In the genomic region with DNA sequence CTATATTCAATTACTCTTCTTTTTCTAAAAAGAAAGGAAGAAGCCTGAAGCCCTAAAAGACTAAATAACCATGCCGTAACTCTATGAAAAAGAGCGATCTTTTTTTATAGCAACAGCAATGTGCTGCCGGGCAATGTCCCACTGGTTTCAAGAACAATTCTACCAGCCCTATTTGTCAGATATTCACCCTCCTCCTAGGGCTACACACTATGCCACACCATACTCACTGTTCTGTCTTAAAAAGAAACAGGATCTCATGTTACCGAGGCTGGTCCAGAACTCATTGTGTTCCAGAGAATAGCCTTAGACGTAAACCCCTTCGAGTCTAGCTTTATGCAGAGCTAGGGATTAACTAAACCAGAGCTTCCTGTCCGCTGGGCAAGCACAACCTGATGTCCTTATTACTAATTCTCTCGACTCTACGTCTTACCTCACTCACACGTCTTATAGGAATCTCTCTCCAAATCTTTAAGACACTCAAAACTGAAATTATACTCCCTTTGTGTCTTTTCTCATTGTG, we compare ENCODE assay signal across 8 mouse cellular contexts. TPM values are rescaled to one million over a fixed set of nuclear protein-coding genes. Genes with fewer than 3 reads are reported as not detected.
A peak's percentile ranks its signal among the peaks of the same experiment; 100 is the strongest.
DNase-seq lines count a peak whose midpoint lies in the region; ATAC-seq and TF ChIP-seq lines count a peak whose summit lies in the region.

No protein-coding gene starts in this region.

- peak overlapping the region; percentile 77 for H3K4me3 ChIP-seq in heart, embryonic 12.5 days
- H3K4me3 ChIP-seq in MEL (ENCODE audit: control insufficient read depth in 1 of 2, insufficient read depth in 1 of 2, low read depth in 2 of 2, low read length in 2 of 2), result peak overlapping the region; percentile 72 to 97
- H3K4me3 ChIP-seq in forebrain, embryonic 15.5 days, result peak overlapping the region; percentile 81
- peak overlapping the region; percentile 95 for H3K4me3 ChIP-seq in megakaryocyte, embryonic 14.5 days (replicated peaks)

- no peak for TF ChIP-seq RAD21 in MEL (IDR thresholded peaks at IDR 0.05; ENCODE audit: low read depth, low read length)

- H3K4me2 ChIP-seq in heart, embryonic 12.5 days, result peak overlapping the region; percentile 74
- peak overlapping the region; percentile 68 for H3K4me2 ChIP-seq in forebrain, embryonic 15.5 days (replicated peaks)

- H3K9ac ChIP-seq in heart, embryonic 12.5 days, result peak overlapping the region; percentile 88
- peak overlapping the region; percentile 99 for H3K9ac ChIP-seq in MEL (ENCODE audit: control insufficient read depth, low read depth, low read length, poor library complexity, severe bottlenecking)
- peak overlapping the region; percentile 72 for H3K9ac ChIP-seq in forebrain, embryonic 15.5 days (replicated peaks)

- peak overlapping the region; percentile 91 for H3K27ac ChIP-seq in heart, embryonic 12.5 days (ENCODE audit: poor library complexity, severe bottlenecking)
- peak overlapping the region; percentile 89 for H3K27ac ChIP-seq in MEL (ENCODE audit: control insufficient read depth, low read depth, low read length)
- peak overlapping the region; percentile 90 for H3K27ac ChIP-seq in forebrain, embryonic 15.5 days (replicated peaks)

- TF ChIP-seq POLR2A in MEL (IDR thresholded peaks at IDR 0.05; ENCODE audit: control insufficient read depth in 1 of 2, insufficient read depth in 1 of 2, low read depth in 1 of 2, low read length in 2 of 2, poor library complexity in 1 of 2), result no peak

- no peaks in the 10 kb centered on the region for H3K27me3 ChIP-seq in heart, embryonic 12.5 days (replicated peaks)
- no peaks in the 10 kb centered on the region for H3K27me3 ChIP-seq in MEL (ENCODE audit: control insufficient read depth in 1 of 2, insufficient read depth in 2 of 2, low read length in 2 of 2)
- H3K27me3 ChIP-seq in forebrain, embryonic 15.5 days, result no peaks in the 10 kb centered on the region
- H3K27me3 ChIP-seq in megakaryocyte, embryonic 14.5 days (replicated peaks), result no peaks in the 10 kb centered on the region

- DNase-seq in heart, postnatal 36 days, result no peak
- peak; percentile 70 for DNase-seq in MEL (ENCODE audit: low read depth, low spot score)
- DNase-seq in T-cell, adult 2 months (ENCODE audit: low spot score), result no peak
- no peak for DNase-seq in right cerebral cortex, postnatal 36 days (ENCODE audit: low spot score in 2 of 2)

- H3K4me1 ChIP-seq in heart, embryonic 12.5 days (replicated peaks), result peaks cover 16% of the 10 kb centered on the region
- peaks cover 8 to 14% of the 10 kb centered on the region in 2 experiments for H3K4me1 ChIP-seq in MEL (ENCODE audit: control insufficient read depth in 1 of 2, insufficient read depth in 2 of 2, low read length in 2 of 2)
- H3K4me1 ChIP-seq in forebrain, embryonic 15.5 days, result peaks cover 14% of the 10 kb centered on the region
- peaks cover 14% of the 10 kb centered on the region; the same call in 1 of the 2 replicates for H3K4me1 ChIP-seq in megakaryocyte, embryonic 14.5 days

- no peak for TF ChIP-seq CTCF in MEL (IDR thresholded peaks at IDR 0.05 in 2 of 3, conservative IDR thresholded peaks at IDR 0.05 in 1 of 3; ENCODE audit: control insufficient read depth in 1 of 3, insufficient read depth in 1 of 3, low read depth in 2 of 3, low read length in 3 of 3, poor library complexity in 1 of 3, severe bottlenecking in 1 of 3)

- H3K9me3 ChIP-seq in heart, embryonic 12.5 days (replicated peaks), result peaks cover 9% of the 10 kb centered on the region
- no peaks in the 10 kb centered on the region for H3K9me3 ChIP-seq in MEL (replicated peaks; ENCODE audit: insufficient read depth, low read length)
- H3K9me3 ChIP-seq in forebrain, embryonic 15.5 days, result no peaks in the 10 kb centered on the region
- H3K9me3 ChIP-seq in megakaryocyte, embryonic 14.5 days, result peaks cover 10% of the 10 kb centered on the region; the same call in 1 of the 2 replicates

- intact Hi-C loops in heart, postnatal 36 days (cut with DNase I), result loop anchor here (5.0 kb wide), 2 partner anchors 135 to 310 kb away; partner anchors contain the start of gene Ero1lb

- WGBS in heart, embryonic 12.5 days, result 14% methylated on average over 10 of the region's 10 CpGs
- 6% methylated on average over 10 of the region's 10 CpGs for WGBS in forebrain, embryonic 15.5 days

- H3K79me2 ChIP-seq in MEL (ENCODE audit: control insufficient read depth, insufficient read depth, low read length, poor library complexity), result peaks cover 42% of the 10 kb centered on the region

- H3K36me3 ChIP-seq in heart, embryonic 12.5 days, result peaks cover 12% of the 10 kb centered on the region
- H3K36me3 ChIP-seq in MEL (ENCODE audit: control insufficient read depth in 1 of 2, insufficient read depth in 2 of 2, low read length in 2 of 2), result peaks cover 15 to 32% of the 10 kb centered on the region in 2 experiments
- H3K36me3 ChIP-seq in forebrain, embryonic 15.5 days, result peaks cover under 1% of the 10 kb centered on the region; the same call in 1 of the 2 replicates
- peaks cover 16% of the 10 kb centered on the region for H3K36me3 ChIP-seq in megakaryocyte, embryonic 14.5 days (replicated peaks; ENCODE audit: low read length)

- TF ChIP-seq EP300 in MEL (IDR thresholded peaks at IDR 0.05; ENCODE audit: low read depth in 1 of 2, low read length in 2 of 2), result 0 out of 4 replicates have a peak, but pooled peaks of 1 of the 2 experiments have one; percentile 7

- no peak for ATAC-seq in heart, embryonic 12.5 days (ENCODE audit: insufficient number of reproducible peaks, low FRiP score)
- no peak for ATAC-seq in forebrain, embryonic 15.5 days (replicated peaks)
- ATAC-seq in granulocyte monocyte progenitor cell, adult 5-6 weeks (replicated peaks; ENCODE audit: poor library complexity, severe bottlenecking), result no peak

TF ChIP-seq in MEL, 35 proteins besides CTCF, POLR2A, EP300 and RAD21:
- TF ChIP-seq SIN3A (IDR thresholded peaks at IDR 0.05; ENCODE audit: low read length), result peak; percentile 78
- TF ChIP-seq NELFE (IDR thresholded peaks at IDR 0.05; ENCODE audit: low read depth, low read length), result peak; percentile 36; the same call in 1 of the 2 replicates
- 0 out of 2 replicates have a peak, but pooled peaks have one; percentile 74 for TF ChIP-seq CHD1 (IDR thresholded peaks at IDR 0.05; ENCODE audit: low read depth, low read length)
- 0 out of 2 replicates have a peak, but pooled peaks have one; percentile 7 for TF ChIP-seq HCFC1 (IDR thresholded peaks at IDR 0.05; ENCODE audit: low read depth, low read length)
- no peak for TF ChIP-seq MAZ (IDR thresholded peaks at IDR 0.05; ENCODE audit: low read depth, low read length)
- no peak for TF ChIP-seq MAX (IDR thresholded peaks at IDR 0.05; ENCODE audit: low read length)
- TF ChIP-seq ETS1 (IDR thresholded peaks at IDR 0.05; ENCODE audit: low read depth, low read length), result no peak

RNA-seq across cellular contexts. Expression of gene Mtr, which starts 1.0 kb away (rescaled TPM):
- polyA plus RNA-seq in heart, embryonic 12.5 days (2016; fragmentation: Nextera tagmentation; extraction: Ambion mirVana), result 18.7 and 20.0 TPM in 2 replicates
- total RNA-seq in heart, postnatal 36 days (2021), result 100 to 1,000 TPM in 1 of 2 experiments, 10 to 100 TPM in 1; 59.9 to 102 TPM
- 25.5 and 25.6 TPM in 2 replicates for total RNA-seq in MEL (2012; rRNA removed)
- 10 to 100 TPM; 32.2 to 53.0 TPM for polyA plus RNA-seq in MEL (2012; ENCODE audit: insufficient read depth in 1 of 2, insufficient read length in 2 of 2, low read depth in 1 of 2, low replicate concordance in 2 of 2, missing spikeins in 1 of 2)
- 5.7 and 5.9 TPM in 2 replicates for polyA plus RNA-seq in forebrain, embryonic 15.5 days (2015; fragmentation: Nextera tagmentation; extraction: Ambion mirVana)
- polyA plus RNA-seq in megakaryocyte, embryonic 14.5 days (2012; ENCODE audit: insufficient read depth, low replicate concordance), result 5.7 TPM in 1 of 2 replicates, not detected in the other
- total RNA-seq in granulocyte monocyte progenitor cell, adult 5-6 weeks (2014; fragmentation: Nextera tagmentation), result 28.3 and 40.8 TPM in 2 replicates
- total RNA-seq in granulocyte monocyte progenitor cell, adult 5-6 weeks (2017), result 39.8 and 46.2 TPM in 2 replicates
